Mouse (Mus musculus): Measurements from ENCODE around the gene Srsy.
"Not testable (repeated sequence)": the region's sequence is repeated elsewhere in the genome, so short reads cannot be mapped to it uniquely, and the experiment has no call there.

Srsy gene

GRCm38 (mm10) chrY:17937230-17937629 lies at the start of gene Srsy:
TSS of gene Srsy (minus strand) at chrY:17937330.
- DNase-seq (ENCODE audit: low spot score in 2 of 2) = not testable (repeated sequence)
